Mouse (Mus musculus): Measurements from ENCODE around the gene Foxn4. TPM values are rescaled to one million over a fixed set of nuclear protein-coding genes. Genes with fewer than 3 reads are reported as not detected.

Foxn4 gene
- polyA plus RNA-seq, 1 experiment from 2014 or later = 3.6 TPM

GRCm38 (mm10) chr5:114296693-114297631 is 23.4 kb upstream of the Foxn4 start:
- Histone ChIP-seq H3K36me3 (no peaks in the 10 kb centered on the region), H3K9me3 (no peaks in the 10 kb centered on the region), H3K27me3 (peaks cover 59% of the 10 kb centered on the region), H3K9ac (replicated peaks) (no peak overlapping the region), H3K4me3 (replicated peaks) (no peak overlapping the region), H3K4me1 (replicated peaks) (peaks cover 56% of the 10 kb centered on the region), H3K27ac (0 out of 2 replicates have a peak overlapping the region, but pooled peaks have one; percentile 47), H3K4me2 (replicated peaks) (no peak overlapping the region)
- WGBS = 16% methylated on average over 22 of the region's 22 CpGs
- no peak for ATAC-seq

DNA sequence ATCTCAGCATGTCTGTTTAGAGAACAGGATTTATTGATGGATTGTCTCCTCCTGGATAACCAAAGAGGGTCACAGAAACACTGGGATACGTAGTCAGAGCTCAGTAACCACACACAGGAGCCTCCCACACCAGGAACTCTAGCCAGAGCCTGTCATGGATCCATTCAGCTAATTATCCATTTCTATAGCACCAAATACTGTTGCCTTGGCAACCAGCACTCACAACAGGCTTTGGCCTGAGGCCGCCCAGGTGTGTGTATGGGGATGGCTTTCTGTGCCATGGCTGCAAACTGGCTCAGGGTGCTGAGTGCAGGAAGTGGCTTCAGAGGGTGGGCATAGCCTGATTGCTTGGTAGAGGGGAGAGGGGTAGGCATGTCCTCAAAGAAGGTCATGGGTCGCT is 16.4 kb upstream of the Foxn4 start:
- Histone ChIP-seq H3K4me2 (replicated peaks) (no peak overlapping the region), H3K9me3 (no peaks in the 10 kb centered on the region), H3K27me3 (peaks cover 48% of the 10 kb centered on the region), H3K36me3 (no peaks in the 10 kb centered on the region), H3K27ac (no peak overlapping the region), H3K4me1 (replicated peaks) (peaks cover 31% of the 10 kb centered on the region), H3K9ac (replicated peaks) (no peak overlapping the region), H3K4me3 (replicated peaks) (no peak overlapping the region)
- whole genome bisulfite sequencing = 45% methylated on average over 3 of the region's 3 CpGs
- peak; percentile 56 for ATAC-seq

DNA sequence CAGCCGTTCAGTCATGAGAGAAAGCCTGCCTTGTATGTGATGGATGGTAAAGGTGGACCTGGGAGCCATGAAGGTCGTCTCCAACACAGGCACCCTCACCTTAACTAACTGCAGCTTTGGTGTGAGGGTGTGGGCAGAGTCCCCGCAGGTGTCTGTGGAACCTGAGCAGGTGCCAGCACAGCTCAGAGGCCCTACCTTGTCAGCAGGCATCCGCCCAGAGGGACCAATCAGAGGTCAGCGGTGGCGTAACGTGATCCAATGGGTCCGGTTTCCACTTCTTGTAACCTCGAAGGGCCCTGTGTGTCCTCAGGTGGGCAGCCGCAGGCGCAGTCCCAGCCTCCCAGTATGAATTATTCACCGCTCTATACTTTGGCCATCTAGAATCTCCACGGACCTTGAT is 15.3 kb upstream of the Foxn4 start, which contains the start of gene Myo1h:
Gene Myo1h, plus strand, starts transcription at position 293 of the 400 bp plus-strand sequence.
- no peaks in the 10 kb centered on the region for H3K36me3 ChIP-seq
- no peaks in the 10 kb centered on the region for H3K9me3 ChIP-seq
- no peak for ATAC-seq
- H3K27me3 ChIP-seq = peaks cover 48% of the 10 kb centered on the region
- no peak within 1 kb of the TSS for H3K9ac ChIP-seq (replicated peaks)
- no peak within 1 kb of the TSS for H3K4me2 ChIP-seq (replicated peaks)
- H3K4me1 ChIP-seq (replicated peaks) = peaks cover 36% of the 10 kb centered on the region
- WGBS = 58% methylated on average over 13 of the region's 13 CpGs
- H3K4me3 ChIP-seq (replicated peaks) = no peak within 1 kb of the TSS
- no peak within 1 kb of the TSS for H3K27ac ChIP-seq

DNA sequence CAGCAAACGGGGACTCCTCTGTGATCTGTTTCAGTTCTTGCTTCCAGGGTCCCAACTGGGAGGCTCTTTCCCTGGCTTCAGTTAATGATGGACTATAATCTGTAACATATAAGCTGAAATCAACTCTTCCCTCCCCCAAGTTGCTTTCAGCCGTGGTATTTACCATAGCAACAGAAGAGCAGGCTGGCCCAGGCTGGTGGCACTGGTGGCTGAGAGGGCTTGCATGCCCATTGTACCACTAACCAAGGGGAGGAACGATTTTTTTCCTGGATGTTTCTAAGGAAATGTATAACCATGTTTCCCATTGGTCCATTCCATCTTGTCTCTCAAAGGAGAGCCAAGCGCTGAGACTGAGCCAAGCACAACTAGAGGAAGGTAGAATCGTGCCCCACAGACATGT is 14.8 kb upstream of the Foxn4 start:
- ATAC-seq = no peak
- WGBS = 82% methylated on average over 5 of the region's 5 CpGs

GRCm38 (mm10) chr5:114286872-114287571 is 13.4 kb upstream of the Foxn4 start:
- 88% methylated on average over 16 of the region's 16 CpGs for WGBS
- ATAC-seq = no peak
- H3K9me3 ChIP-seq = no peaks in the 10 kb centered on the region
- no peak overlapping the region for H3K9ac ChIP-seq (replicated peaks)
- peaks cover 45% of the 10 kb centered on the region for H3K27me3 ChIP-seq
- no peak overlapping the region for H3K4me2 ChIP-seq (replicated peaks)
- H3K27ac ChIP-seq = no peak overlapping the region
- peaks cover 36% of the 10 kb centered on the region for H3K4me1 ChIP-seq (replicated peaks)
- no peak overlapping the region for H3K4me3 ChIP-seq (replicated peaks)
- no peaks in the 10 kb centered on the region for H3K36me3 ChIP-seq

More for the DNA sequence above, 14.8 kb upstream of the Foxn4 start:
- H3K4me3 ChIP-seq (replicated peaks) = no peak overlapping the region
- no peak overlapping the region for H3K4me2 ChIP-seq (replicated peaks)
- H3K4me1 ChIP-seq (replicated peaks) = peaks cover 32% of the 10 kb centered on the region
- H3K27ac ChIP-seq = no peak overlapping the region
- no peaks in the 10 kb centered on the region for H3K36me3 ChIP-seq
- H3K9me3 ChIP-seq = no peaks in the 10 kb centered on the region
- peaks cover 49% of the 10 kb centered on the region for H3K27me3 ChIP-seq
- no peak overlapping the region for H3K9ac ChIP-seq (replicated peaks)

- Histone ChIP-seq H3K36me3 (no peaks in the 10 kb centered on the region), H3K9ac (replicated peaks) (no peak overlapping the region), H3K4me1 (replicated peaks) (peaks cover 40% of the 10 kb centered on the region), H3K27ac (no peak overlapping the region), H3K4me2 (replicated peaks) (no peak overlapping the region), H3K27me3 (peaks cover 53% of the 10 kb centered on the region), H3K4me3 (replicated peaks) (no peak overlapping the region), H3K9me3 (no peaks in the 10 kb centered on the region)
- ATAC-seq = no peak
- WGBS = 82% methylated on average over 4 of the region's 4 CpGs
Observed at GRCm38 (mm10) chr5:114286102-114286501, 12.5 kb upstream of the Foxn4 start.

- peaks cover 53% of the 10 kb centered on the region for H3K27me3 ChIP-seq
- 80% methylated on average over 3 of the region's 3 CpGs for WGBS
- ATAC-seq = no peak
Observed at GRCm38 (mm10) chr5:114285398-114285700, 11.7 kb upstream of the Foxn4 start.

GRCm38 (mm10) chr5:114284604-114285397 is 11.2 kb upstream of the Foxn4 start:
- Histone ChIP-seq H3K36me3 (no peaks in the 10 kb centered on the region), H3K9me3 (no peaks in the 10 kb centered on the region), H3K4me1 (replicated peaks) (peaks cover 32% of the 10 kb centered on the region), H3K4me3 (replicated peaks) (no peak overlapping the region), H3K4me2 (replicated peaks) (no peak overlapping the region), H3K9ac (replicated peaks) (no peak overlapping the region), H3K27me3 (peaks cover 53% of the 10 kb centered on the region), H3K27ac (0 out of 2 replicates have a peak overlapping the region, but pooled peaks have one; percentile 9)
- peak; percentile 34; the same call in 1 of the 2 replicates for ATAC-seq
- WGBS = 58% methylated on average over 13 of the region's 13 CpGs

More at GRCm38 (mm10) chr5:114285398-114285700, 11.7 kb upstream of the Foxn4 start:
- Histone ChIP-seq H3K4me2 (replicated peaks) (no peak overlapping the region), H3K27ac (0 out of 2 replicates have a peak overlapping the region, but pooled peaks have one; percentile 9), H3K4me1 (replicated peaks) (peaks cover 35% of the 10 kb centered on the region), H3K9ac (replicated peaks) (no peak overlapping the region), H3K9me3 (no peaks in the 10 kb centered on the region), H3K36me3 (no peaks in the 10 kb centered on the region), H3K4me3 (replicated peaks) (no peak overlapping the region)

DNA sequence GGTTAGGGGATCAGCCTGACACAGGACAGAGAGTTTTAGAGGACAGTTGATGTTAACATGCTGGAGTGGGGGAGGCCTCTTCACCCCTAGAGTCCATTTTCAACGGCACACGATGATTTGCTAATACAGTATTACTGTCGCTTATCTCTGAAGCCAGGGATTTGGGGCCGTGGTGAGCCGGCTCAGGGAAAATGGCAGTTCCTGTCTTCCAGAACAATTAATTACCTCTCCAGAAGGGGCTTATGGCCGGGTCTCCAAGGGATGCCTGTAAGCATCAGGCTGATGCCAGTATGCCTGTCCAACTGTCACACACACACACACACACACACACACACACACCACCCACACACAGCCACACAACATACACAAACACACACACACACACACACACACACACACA is 8.7 kb upstream of the Foxn4 start:
- ATAC-seq = peak; percentile 48
- Histone ChIP-seq H3K4me3 (replicated peaks) (no peak overlapping the region), H3K9me3 (no peaks in the 10 kb centered on the region), H3K36me3 (no peaks in the 10 kb centered on the region), H3K4me2 (replicated peaks) (no peak overlapping the region), H3K4me1 (replicated peaks) (peaks cover 36% of the 10 kb centered on the region), H3K9ac (replicated peaks) (no peak overlapping the region), H3K27ac (peak overlapping the region; percentile 51; the same call in 1 of the 2 replicates), H3K27me3 (peaks cover 54% of the 10 kb centered on the region)
- WGBS = 42% methylated on average over 6 of the region's 6 CpGs

DNA sequence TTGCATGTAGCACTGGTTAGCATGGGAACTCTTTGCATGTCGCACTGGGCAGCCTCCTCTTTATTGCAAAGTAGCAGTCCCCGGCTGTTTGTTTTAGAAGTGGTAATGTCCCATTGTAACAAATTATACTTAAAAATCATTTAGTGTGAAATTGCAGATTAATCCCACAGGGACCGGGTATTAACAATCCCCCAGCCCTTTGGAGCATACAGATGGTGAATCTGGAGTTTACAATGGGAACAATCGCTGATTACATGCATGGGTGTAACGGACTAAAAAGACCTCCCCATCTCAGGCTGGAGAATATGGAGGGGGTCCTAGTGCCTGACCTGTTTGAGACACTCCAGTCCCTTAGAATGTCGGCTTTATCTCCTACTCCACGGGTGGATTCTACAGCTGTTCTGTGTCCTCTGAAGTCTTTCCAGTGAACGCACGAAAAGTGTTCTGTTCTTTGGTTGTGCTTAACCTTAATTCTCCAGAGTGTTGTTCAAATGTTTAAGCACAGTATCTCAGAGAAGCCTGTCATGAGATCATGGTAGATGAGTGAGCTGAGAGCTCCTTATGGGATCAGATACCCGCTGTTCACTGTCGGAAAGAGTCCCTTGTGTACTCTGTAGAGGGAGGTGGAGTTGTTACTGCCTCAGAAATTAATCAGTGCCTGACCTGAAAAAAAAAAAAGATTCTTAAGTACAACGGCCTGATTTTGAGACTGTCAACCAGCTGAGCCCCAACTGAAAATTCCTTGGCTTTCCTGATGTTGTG is 6.0 kb upstream of the Foxn4 start:
- peak overlapping the region; percentile 5; the same call in 1 of the 2 replicates for H3K27ac ChIP-seq
- no peaks in the 10 kb centered on the region for H3K36me3 ChIP-seq
- 12% methylated on average over 12 of the region's 12 CpGs for WGBS
- peaks cover 78% of the 10 kb centered on the region for H3K27me3 ChIP-seq
- no peaks in the 10 kb centered on the region for H3K9me3 ChIP-seq
- no peak overlapping the region for H3K4me3 ChIP-seq (replicated peaks)
- H3K4me1 ChIP-seq (replicated peaks) = peaks cover 52% of the 10 kb centered on the region
- ATAC-seq = peak; percentile 55; the same call in 1 of the 2 replicates
- H3K4me2 ChIP-seq (replicated peaks) = peak overlapping the region; percentile 35
- no peak overlapping the region for H3K9ac ChIP-seq (replicated peaks)

GRCm38 (mm10) chr5:114275991-114276390 is 2.4 kb upstream of the Foxn4 start:
- Histone ChIP-seq H3K4me3 (replicated peaks) (no peak overlapping the region), H3K27me3 (peaks cover 87% of the 10 kb centered on the region), H3K9ac (replicated peaks) (no peak overlapping the region), H3K27ac (no peak overlapping the region), H3K9me3 (no peaks in the 10 kb centered on the region), H3K4me1 (replicated peaks) (peaks cover 68% of the 10 kb centered on the region), H3K36me3 (no peaks in the 10 kb centered on the region), H3K4me2 (replicated peaks) (no peak overlapping the region)
- WGBS = 17% methylated on average over 16 of the region's 16 CpGs
- ATAC-seq = no peak
